Mouse (Mus musculus) leukemia stem cell, adult 10-12 weeks (primary cell): Measurements from ENCODE around the gene Bcl2a1d. TPM values are rescaled to one million over a fixed set of nuclear protein-coding genes. Genes with fewer than 3 reads are reported as not detected.

Source experiments
- polyA plus RNA-seq: library from polyadenylated mRNA; stranded (reverse); fragments of >175 nt; gene quantifications from 2 replicates; pipeline ENCODE4 v1.2.3, GENCODE M21; 2012; ENCODE audit warnings: low replicate concordance

The Bcl2a1d gene
- polyA plus RNA-seq, result 0.48 TPM in 1 of 2 replicates, not detected in the other

DNA sequence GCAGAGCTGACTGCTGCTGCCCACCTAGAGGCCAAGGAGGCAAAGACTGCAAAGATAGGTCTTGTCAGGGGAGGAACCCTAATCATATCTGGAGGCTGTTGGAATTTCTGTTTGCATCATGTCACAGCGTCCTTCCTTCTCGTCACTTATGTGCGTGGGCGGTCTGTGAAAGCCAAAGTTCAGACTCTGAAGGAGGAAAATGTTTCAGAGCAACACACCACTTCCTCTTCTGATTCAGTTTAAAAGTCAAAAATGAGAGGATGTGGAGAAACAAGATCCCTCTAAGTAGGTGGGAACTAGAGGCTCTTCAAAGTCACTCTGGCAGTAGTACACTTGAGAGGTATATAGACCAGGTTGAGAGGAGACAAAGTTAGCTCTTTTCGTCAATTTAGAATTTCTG lies at the start of gene Bcl2a1d:
Gene Bcl2a1d, minus strand, starts transcription at position 187 of the 400 bp plus-strand sequence.

DNA sequence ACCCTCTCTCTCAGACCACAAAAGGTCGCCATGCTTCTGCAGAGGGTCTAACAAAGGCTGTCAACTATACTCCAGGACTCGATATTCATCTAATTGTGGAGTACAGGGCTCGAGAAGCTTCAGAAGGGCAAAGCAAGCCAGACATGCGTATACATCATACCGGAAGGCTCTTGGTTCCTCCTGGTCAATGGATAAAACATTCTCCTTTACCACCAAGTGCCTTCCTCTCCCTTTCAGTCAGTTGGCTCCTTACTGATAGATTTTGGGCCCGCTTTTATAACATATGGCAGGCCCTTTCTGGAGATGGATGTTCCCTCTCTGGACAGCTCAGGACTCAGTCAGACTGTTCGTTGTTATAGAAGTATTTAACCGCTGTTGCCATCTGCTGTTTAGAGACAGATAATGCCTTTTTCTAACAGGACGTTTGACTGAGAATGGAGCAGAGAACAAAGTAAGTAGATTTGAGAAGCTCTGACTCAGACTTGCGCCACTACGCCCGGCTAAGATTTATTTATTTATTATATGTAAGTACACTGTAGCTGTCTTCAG lies 11.7 kb downstream of the Bcl2a1d start, which contains the start of gene Mthfsl:
Gene Mthfsl, minus strand, starts transcription at position 308 of the 549 bp plus-strand sequence.

Other genes starting within 250 kb of the Bcl2a1d start
- 82.5 and 99.4 TPM in 2 replicates for gene Syncrip, start 249.3 kb downstream of the Bcl2a1d start, polyA plus RNA-seq
- gene Zfp949, start 183.9 kb downstream of the Bcl2a1d start, polyA plus RNA-seq, result 0.33 and 0.91 TPM in 2 replicates
- gene Trim43a, start 151.0 kb downstream of the Bcl2a1d start, polyA plus RNA-seq, result not detected in 2 replicates
- gene Mthfsl, start 11.6 kb downstream of the Bcl2a1d start, polyA plus RNA-seq, result 2.0 and 3.0 TPM in 2 replicates
- not detected in 2 replicates for gene Trim43c, start 107.2 kb upstream of the Bcl2a1d start, polyA plus RNA-seq
- gene Bcl2a1a, start 225.0 kb upstream of the Bcl2a1d start, polyA plus RNA-seq, result not detected in 2 replicates